Mouse (Mus musculus) adrenal gland, postnatal 36 days (tissue): Measurements from ENCODE around the gene Snapin. TPM values are rescaled to one million over a fixed set of nuclear protein-coding genes. Genes with fewer than 3 reads are reported as not detected.

Experiments used
- DNase-seq, 2 experiments: peaks; one replicate each; pipeline ENCODE4 v3.0.0; 2021; ENCODE audit warnings: mixed read lengths in 1 of 2
- long read RNA-seq, 2 experiments: library from polyadenylated mRNA; stranded (forward); transcript quantifications; one replicate each; pipeline ENCODE4 v2.0.0; 2021; ENCODE audit warnings: borderline sequencing depth in 2 of 2
- total RNA-seq, 2 experiments: library from RNA; stranded (reverse); gene quantifications; 2 replicates each; pipeline ENCODE4 v1.2.3; 2021

Snapin gene
- total RNA-seq, result 10 to 100 TPM; 53.3 to 79.3 TPM
- long read RNA-seq, experiment 1, transcript Snapin-203 (4 exons, 1,928 nt), result major isoform, 44 of 65 reads
- long read RNA-seq, experiment 1, transcript Snapin-201 (3 exons, 958 nt), result minor isoform, 6 of 65 reads
- long read RNA-seq, experiment 1, partial matches to known transcripts, result 0 of 65 reads
- long read RNA-seq, experiment 1, other reads (novel, unspliced or antisense), result 7 of 65 reads
- long read RNA-seq, experiment 2, transcript Snapin-203 (4 exons, 1,928 nt), result major isoform, 27 of 35 reads
- long read RNA-seq, experiment 2, partial matches to known transcripts, result 0 of 35 reads
- long read RNA-seq, experiment 2, other reads (novel, unspliced or antisense), result 2 of 35 reads

DNA sequence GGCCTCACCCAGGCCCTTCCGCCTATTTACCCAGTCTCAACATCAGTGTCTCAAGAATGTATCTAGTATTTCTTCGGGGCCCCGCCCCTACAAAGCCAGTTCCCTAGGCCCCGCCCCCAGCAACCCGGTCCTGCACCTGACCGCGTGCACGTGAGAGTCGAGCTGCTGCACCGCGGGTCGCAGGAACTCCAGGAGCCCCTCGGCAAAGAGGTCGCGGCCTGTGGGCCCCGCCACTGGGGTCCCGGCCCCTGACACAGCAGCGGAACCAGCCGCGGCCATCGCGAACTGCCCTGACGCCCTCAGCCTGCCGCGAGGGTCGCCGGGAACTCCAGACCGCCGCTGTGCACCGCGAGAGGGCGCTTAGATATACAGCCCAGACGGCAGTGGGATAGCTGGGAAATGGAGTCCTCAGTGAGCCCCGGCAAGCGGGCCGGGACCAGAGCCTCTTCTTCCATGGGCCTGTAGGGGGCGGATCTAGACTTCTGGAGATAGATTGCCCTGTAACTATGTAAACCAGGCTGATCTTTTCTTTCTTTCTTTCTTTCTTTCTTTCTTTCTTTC, at the start of gene Snapin:
Snapin (minus strand) TSS at position 338 of the 561 bp plus-strand sequence.
- DNase-seq, result peak; percentile 95 to 96

DNA sequence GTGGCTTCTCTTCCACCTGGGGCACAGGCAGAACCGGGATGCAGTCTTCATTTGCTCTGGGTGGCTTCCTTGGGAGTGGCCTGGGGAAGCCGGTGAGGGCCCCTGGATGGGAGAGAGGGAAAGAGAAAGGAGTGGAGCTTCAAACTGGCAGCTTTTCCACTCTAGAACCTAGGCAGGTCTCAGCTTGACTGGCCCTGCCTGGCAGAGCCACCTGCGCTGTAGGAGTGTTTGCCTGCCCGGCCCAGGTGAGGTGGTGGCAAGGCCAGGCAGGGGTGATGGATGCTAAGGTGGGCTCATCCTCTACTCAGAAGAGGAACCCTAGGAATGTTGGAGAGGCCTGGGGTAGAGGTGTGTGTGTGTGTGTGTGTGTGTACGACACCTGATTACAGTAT, 47.1 kb upstream of the Snapin start:
- DNase-seq, result no peak

- DNase-seq, result peak; percentile 88
Observed at GRCm38 (mm10) chr3:90537141-90537904, 46.5 kb upstream of the Snapin start, which contains the start of gene S100a16. Gene S100a16 (plus strand): TSS chr3:90537254.

DNA sequence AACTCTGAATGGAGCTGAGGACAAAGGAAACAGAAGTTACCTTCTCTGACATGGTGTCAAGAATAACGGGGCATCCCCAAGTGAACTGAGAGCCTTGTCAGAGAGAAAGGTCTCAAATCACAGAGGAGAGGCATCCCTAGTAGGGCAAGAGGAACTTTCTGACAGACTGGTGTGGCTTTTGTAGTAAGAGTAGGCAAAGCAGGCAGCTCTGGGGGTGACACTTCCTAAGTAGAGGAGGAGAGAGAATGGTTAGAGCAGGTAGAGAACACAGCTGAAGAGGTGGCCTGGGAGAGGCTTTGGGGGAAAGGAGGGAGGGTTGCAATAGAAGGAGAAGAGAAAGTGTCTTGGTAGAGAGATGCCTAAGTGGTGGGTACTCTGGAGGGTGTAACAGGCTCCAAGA, 44.6 kb upstream of the Snapin start:
- no peak for DNase-seq

DNA sequence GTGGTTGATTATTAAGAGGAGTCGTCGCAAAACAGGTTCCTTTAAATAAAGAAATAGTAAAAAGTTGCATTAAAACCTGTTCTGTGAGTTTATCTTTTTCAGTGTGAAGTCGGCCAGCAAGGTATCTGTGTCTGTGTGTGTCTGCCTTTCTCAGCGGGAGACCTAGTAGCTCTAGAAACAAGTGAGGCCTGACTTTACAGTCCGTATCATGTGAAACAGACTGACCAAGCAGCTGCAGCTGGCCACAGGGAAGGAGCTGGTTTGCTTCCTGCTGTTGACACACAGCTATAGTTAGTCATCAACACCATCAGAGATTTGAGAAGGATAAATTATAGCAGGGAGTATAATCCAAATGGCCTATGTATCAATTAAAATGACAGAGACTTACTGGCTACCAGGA, 40.9 kb upstream of the Snapin start:
- no peak for DNase-seq

DNA sequence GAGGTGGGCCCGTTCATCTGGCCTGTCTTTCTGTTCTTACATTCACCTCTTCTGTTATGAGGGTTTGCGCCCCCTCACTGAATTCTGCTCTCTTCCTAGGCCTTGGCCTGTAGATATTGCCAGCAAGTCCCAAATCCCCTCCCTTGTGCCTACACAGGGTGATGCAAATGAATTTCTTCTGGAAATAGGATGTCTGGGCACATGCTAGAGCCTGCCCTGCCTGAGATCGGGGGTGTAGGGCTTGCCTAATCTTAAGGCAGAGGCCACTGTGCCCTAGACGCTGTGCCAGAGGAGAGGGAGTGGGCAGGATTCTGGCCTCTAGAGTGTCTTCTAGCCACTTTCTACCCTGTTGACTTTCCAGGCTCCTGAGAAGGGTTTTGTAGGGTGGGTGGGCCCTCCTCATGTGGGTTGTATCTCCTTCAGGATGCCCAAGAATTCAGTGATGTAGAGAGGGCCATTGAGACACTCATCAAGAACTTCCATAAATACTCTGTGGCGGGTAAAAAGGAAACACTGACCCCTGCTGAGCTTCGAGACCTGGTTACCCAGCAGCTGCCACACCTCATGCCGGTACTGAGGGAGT, 36.5 kb upstream of the Snapin start:
- DNase-seq, result no peak

DNA sequence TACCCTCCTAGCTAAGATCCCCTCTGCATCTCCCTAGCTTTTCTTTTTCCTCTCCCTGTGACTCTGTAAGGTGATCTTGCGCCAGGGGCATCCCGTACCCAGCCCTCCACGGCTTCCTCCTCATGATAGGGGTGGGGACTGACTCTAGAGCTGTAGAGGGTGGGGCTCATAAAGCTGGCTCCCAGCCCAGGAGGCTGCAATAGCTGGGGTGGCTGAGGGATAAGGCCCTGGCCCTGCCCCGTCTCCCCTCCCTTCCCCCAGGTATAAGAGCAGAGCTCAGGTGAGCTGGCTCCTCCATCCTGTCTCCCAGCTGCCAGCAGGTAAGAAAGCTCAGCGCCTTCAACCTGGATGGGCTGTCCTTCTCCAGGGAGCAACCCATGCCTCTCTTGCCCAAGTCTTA, 35.7 kb upstream of the Snapin start, which contains the start of gene S100a14:
S100a14 (plus strand) TSS at position 277 of the 400 bp plus-strand sequence.
- no peak for DNase-seq

DNA sequence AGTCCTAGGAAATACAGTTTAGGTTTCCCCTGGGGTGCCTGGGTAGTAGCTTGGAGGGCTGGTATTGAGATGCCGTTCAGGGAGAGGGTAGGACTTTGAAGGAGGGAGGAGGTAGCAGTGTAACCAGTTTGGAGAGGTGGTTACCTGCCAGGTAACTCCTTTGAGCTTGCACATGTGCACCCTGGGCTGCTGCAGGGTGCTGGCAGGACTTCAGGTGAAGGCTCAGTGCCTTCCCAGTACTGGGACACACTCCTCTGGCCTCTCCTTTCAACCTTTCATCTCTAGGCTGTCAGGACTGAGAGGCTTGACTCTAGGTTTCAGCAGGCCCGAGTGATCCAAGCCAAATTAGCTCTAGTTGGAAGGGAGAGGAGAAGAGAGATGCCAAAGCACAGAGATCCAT, 35.2 kb upstream of the Snapin start:
- no peak for DNase-seq

- peak; percentile 40 to 59 for DNase-seq
Observed at GRCm38 (mm10) chr3:90525421-90525820, 34.6 kb upstream of the Snapin start.

- no peak for DNase-seq
Observed at GRCm38 (mm10) chr3:90517711-90518110, 26.9 kb upstream of the Snapin start.

DNA sequence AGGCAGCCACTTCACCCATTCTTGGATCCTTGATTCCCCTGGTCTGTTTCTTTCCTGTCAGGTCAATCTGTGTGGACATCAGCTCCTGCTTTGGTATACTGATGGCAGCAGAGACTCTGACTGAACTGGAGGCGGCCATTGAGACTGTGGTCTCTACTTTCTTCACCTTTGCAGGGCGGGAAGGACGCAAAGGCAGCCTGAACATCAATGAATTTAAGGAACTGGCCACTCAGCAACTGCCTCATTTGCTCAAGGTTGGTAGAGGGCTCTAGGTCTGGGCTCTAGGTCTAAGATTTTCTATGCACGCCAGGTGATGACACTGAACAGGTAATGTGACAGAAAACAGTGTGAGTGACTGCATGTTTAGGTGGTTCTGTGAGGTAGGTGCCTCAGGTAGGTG, 25.0 kb upstream of the Snapin start:
- DNase-seq, result no peak

DNA sequence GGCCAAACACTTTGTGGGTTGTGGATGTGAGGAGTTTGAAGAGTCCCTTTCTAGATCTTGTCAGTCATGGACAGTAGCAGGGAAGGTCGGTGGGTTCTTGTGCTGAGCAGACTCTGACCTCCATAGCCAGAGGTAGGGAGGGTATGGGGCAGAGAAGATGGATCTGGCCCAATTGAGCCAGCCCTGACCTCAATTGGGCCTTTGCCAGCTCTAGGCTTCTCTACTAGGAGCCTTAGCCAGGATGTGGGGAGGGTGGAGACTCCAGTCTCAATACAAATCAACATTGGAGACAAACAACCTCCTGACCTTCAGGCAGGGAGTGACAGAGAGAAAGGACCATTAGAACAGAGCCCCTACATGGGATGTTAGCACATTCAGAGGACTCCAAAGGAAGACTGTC, 24.4 kb upstream of the Snapin start:
- DNase-seq, result peak; percentile 58 to 69

DNA sequence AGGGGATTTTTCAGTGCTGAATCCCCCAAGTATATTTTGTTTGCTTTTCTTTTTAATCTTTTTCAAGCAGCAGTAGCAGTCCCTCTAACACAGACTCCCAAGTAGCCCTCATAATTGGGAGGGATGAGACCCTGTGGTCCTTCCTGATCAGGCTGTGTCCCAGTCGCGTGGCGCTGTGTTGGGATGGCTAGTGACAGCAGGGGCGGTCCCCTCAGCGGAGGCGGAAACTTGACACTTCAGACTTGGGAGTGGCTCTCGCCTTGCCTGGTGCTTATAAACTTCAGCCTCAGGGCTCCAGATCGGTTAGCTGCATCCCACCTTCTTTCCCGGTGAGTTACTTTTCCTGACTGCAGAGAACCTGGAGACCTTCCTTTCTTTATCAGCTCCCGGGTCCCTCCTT, 23.9 kb upstream of the Snapin start:
- DNase-seq, result peak; percentile 83 to 85

DNA sequence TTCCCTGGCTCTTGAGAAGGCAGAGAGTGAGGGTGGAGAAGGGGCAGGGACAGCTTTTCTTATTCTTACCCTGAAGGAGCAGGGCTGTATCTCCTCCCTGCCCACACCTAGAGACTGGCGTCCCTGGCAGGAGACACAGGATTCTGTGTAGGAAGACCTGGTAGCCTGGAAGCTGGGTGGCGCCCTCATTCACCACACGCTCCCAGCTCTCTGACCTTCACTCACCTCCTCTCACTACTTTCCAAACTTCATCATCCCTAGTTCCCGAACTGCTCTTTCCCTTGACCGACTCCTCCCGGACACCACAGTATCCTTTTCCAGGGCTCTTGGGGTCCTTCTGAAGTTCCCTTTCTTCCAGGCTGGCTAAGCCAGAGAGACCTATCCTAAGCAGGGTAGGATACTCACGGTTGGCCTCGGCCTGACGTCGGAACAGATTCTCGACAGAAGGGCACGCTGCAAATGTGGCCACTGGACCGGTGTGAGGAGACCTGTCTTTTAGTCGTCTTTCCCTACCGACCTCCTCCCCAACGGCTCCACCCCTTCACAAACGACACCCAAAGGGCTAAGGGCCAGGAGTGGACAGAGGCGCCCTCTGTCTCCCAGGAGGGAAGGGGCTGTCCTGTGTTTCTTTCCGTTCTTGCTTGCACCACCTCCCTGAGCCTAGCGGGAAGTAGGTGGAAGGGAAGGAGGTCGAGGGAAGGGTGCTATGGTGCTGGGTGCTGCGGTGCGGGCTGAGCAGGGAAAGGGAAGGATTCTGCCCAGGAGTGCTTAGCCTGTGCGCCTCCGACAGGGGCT, 23.2 kb upstream of the Snapin start, which contains the start of the genes S100a1 and S100a13:
S100a1 (minus strand) TSS at position 597 of the 795 bp plus-strand sequence.
S100a13 (plus strand) TSS at position 640 of the 795 bp plus-strand sequence.
- peak; percentile 84 to 85 for DNase-seq

DNA sequence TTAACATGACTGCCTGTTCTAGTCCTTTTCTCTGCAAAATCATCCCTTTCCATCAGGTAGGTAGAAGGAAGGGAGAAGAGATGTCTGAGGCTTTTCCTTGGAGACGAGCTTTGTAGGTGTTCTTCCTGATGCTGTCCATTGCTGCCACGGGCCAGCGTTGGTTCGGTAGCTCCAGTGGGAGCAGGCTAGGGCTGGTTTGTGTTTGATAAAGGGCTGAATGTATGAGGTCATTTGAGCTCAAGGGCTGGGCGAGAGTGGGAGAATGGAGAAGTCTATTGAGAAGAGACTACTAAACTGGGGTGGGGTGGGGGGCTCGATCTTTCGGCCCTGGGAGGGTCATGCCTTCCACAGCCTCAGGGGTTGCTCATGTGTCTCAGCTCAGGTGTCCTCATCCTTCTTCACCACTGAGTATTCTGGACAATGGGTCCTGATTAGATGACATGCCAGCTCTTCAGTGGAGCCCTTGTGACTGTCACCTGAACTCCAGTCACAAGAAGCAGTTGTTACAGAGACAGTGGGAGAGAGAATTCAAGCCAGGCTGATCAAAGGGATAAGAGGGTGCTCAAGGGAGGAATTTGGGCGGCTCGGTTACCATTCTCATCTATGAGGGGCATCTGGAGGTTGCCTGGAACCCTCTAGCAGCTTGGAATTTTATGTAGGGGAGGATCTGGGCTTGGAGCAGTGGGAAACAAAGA, 22.3 kb upstream of the Snapin start:
- DNase-seq, result no peak

- no peak for DNase-seq
Observed at GRCm38 (mm10) chr3:90512276-90512675, 21.4 kb upstream of the Snapin start.

DNA sequence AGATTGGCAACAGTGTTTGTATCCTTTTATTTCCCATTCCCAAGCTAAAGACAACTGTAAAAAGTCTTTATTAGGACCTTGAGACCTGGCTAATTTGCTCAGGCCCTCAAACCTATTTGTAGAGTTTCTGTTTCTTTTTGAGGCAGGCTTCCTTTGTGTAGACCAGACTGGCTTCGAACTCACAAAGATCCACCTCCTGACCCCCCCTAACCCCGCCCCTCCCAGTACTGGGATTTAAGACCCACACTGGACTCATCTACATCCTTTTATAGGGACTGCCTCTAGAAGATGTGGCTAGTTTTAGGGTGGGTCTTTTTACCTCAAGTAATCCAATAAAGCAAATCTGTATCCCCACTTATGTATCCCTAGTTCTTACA, 18.9 kb upstream of the Snapin start:
- no peak for DNase-seq

DNA sequence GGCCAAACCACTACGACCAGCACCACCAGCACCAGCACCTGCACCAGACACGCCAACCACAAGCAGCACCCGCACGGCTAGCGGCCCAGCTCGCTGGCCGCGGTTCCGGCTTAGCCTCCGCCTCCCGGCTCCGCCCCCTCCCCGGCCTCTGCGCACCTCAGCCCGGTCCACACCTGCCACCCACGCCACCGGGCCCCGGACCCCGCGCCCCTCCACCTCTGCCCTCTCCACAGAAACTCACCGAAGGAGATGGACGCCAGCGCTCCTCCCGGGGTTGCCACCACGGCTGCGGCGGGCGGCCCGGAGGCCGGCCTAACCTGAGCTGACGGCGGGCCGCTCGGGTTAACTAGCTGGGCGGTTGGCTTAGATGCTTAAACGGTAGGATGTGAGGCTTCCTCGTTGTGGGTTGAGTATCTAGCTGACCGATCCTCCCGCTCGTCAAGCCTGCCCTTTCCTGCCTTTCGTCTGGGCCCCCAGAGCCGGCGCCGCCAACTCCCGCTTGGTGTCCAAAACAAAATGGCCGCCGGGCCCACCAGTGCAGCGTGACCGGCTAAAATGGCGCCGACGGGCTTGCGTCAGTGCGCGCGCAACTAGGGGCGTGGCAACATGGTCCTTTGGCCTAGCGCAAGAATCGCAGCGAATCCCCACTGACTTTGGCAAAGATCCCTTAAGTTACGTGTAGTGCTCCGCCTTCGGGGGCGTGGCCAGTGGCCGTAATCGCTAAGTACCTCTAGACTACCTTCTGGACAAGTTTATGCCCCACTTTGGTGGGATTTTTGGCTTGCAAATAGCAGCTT, 18.3 kb upstream of the Snapin start, which contains the start of gene Chtop:
Chtop (minus strand) TSS at position 549 of the 797 bp plus-strand sequence.
- DNase-seq, result peak; percentile 99 to 100

DNA sequence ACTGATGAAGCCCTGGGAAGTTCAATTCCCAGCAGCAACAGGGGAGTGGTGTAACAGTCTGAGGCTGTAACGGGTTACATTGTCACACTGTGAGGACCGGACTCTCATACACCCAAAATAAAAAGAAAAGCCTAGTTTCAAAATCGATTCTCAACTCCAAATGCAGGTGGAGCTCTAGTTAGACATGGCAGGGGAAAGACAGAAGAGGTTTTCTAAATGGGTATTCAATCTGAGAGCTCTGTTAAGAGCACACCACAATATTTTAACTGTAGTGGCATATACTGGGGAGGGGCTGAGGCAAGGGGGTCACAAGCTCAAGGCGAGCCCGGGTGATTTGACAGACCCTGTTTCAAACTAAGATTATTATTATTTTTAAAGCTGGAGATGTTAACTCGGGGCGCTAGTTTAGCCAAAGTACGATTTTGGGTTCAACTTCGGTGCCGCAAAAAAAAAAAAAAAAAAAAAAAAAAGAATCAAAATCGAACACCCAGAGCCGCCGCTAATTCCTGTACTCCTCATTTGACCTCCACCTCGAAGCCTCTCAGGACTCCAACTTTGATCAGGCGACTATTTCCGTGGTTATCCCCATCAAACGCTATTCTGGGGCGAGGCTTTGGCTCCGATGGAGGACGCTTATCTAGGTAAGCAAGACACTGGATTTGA, 17.6 kb upstream of the Snapin start:
- DNase-seq, result no peak
